Mouse (Mus musculus) heart, adult 2 months (tissue): ENCODE measurements around the gene Naa16. TPM values are rescaled to one million over a fixed set of nuclear protein-coding genes. Genes with fewer than 3 reads are reported as not detected.
A peak's percentile ranks its signal among the peaks of the same experiment; 100 is the strongest.

ENCODE experiments used
- DNase-seq, 2 experiments: peaks; one replicate each; pipeline ENCODE4 v3.0.0; 2021
- H3K27ac ChIP-seq: fragments of 200-600 bp; 2 replicates; pipeline ENCODE4 v1.8.1; 2022
- H3K27me3 ChIP-seq: fragments of 200-500 bp; 2 replicates; pipeline ENCODE4 v1.6.1; 2012; ENCODE audit warnings: mild to moderate bottlenecking, low read length, inconsistent platforms, mixed read lengths; ENCODE audit not compliant: control insufficient read depth, insufficient read depth
- H3K36me3 ChIP-seq: fragments of 200-500 bp; 2 replicates; pipeline ENCODE4 v1.6.1; 2012; ENCODE audit warnings: low read length, inconsistent platforms; ENCODE audit not compliant: control insufficient read depth, insufficient read depth
- H3K4me1 ChIP-seq: fragments of 200-500 bp; 2 replicates; pipeline ENCODE4 v1.6.1; 2011; ENCODE audit warnings: low read length; ENCODE audit not compliant: control insufficient read depth, insufficient read depth
- H3K4me3 ChIP-seq: fragments of 200-600 bp; 2 replicates; pipeline ENCODE4 v1.8.1; 2022
- H3K79me2 ChIP-seq: fragments of 200-500 bp; replicated peaks from 2 replicates; pipeline ENCODE4 v1.6.1; 2012; ENCODE audit warnings: mild to moderate bottlenecking, inconsistent platforms, low read length, moderate library complexity, mixed read lengths; ENCODE audit not compliant: control insufficient read depth, insufficient read depth
- H3K9ac ChIP-seq: fragments of 200-500 bp; 2 replicates; pipeline ENCODE4 v1.6.1; 2012; ENCODE audit warnings: low read depth, mild to moderate bottlenecking, control low read depth, inconsistent platforms, low read length, mixed read lengths
- CTCF ChIP-seq: fragments of 200-600 bp; IDR thresholded peaks from 2 replicates; pipeline ENCODE4 v1.8.1; 2022; ENCODE audit warnings: antibody characterized with exemption, mild to moderate bottlenecking, moderate library complexity
- EP300 ChIP-seq: fragments of 200-500 bp; IDR thresholded peaks from 2 replicates; pipeline ENCODE4 v1.6.1; 2011; ENCODE audit warnings: low read depth, low read length, control low read depth; ENCODE audit not compliant: insufficient read depth
- POLR2A ChIP-seq: fragments of 200-500 bp; IDR thresholded peaks from 2 replicates; pipeline ENCODE4 v1.6.1; 2011; ENCODE audit warnings: mild to moderate bottlenecking, low read depth, low read length, control low read depth; ENCODE audit not compliant: insufficient read depth
- WGBS: fragments of 180-500 bp; shearing (Covaris S2); methylation state at CpG from one replicate; pipeline ENCODE4 v1.1.7; 2018; 5-methylcytosine and 5-hydroxymethylcytosine counted together
- intact Hi-C: fragments of 180-260 bp; cut with DNase I; formaldehyde crosslinking; loops from one replicate; pipeline ENCODE4 v1.15.1; 2025
- polyA plus RNA-seq: library from polyadenylated mRNA; depleted of rRNA; stranded (reverse); fragments of >200 nt; gene quantifications from 2 replicates; pipeline ENCODE4 v1.2.3, GENCODE M21; 2012
- total RNA-seq, 2 experiments: library from RNA; stranded (reverse); gene quantifications; 2 replicates each; pipeline ENCODE4 v1.2.3; 2021

Gene Naa16
- total and polyA plus RNA-seq, 3 experiments: 1.8 to 9.7 (median 7.9) TPM

- Histone ChIP-seq H3K79me2 (no peaks in the 10 kb centered on the region), H3K27me3 (no peaks in the 10 kb centered on the region), H3K4me3 (peak overlapping the region; percentile 74), H3K9ac (peak overlapping the region; percentile 50), H3K27ac (peak overlapping the region; percentile 47), H3K4me1 (peaks cover 6% of the 10 kb centered on the region), H3K36me3 (peaks cover 15% of the 10 kb centered on the region)
- no peak for TF ChIP-seq EP300
- TF ChIP-seq CTCF: no peak
- no peak for TF ChIP-seq POLR2A
- no peak for DNase-seq
- WGBS: 55% methylated on average over 7 of the region's 7 CpGs
- intact Hi-C loops: loop anchor here (5.0 kb wide), 1 partner anchor 116 kb away; no protein-coding TSS in a partner anchor
These were observed 92.1 kb downstream of the Naa16 start for GRCm38 (mm10) chr14:79298314-79298992.

GRCm38 (mm10) chr14:79296836-79297235, 93.7 kb downstream of the Naa16 start:
- DNase-seq: no peak
- peaks cover 24% of the 10 kb centered on the region for H3K36me3 ChIP-seq
- H3K27me3 ChIP-seq: no peaks in the 10 kb centered on the region
- peak overlapping the region; percentile 43 for H3K9ac ChIP-seq
- peak overlapping the region; percentile 56 for H3K27ac ChIP-seq
- H3K79me2 ChIP-seq: no peaks in the 10 kb centered on the region
- WGBS: 52% methylated on average over 5 of the region's 5 CpGs
- intact Hi-C loops: loop anchor here (5.0 kb wide), 1 partner anchor 115 kb away; no protein-coding TSS in a partner anchor
- peaks cover 4% of the 10 kb centered on the region for H3K4me1 ChIP-seq
- H3K4me3 ChIP-seq: peak overlapping the region; percentile 74
- TF ChIP-seq POLR2A (peak; percentile 18; the same call in 1 of the 2 replicates), EP300 (no peak)

- no peaks in the 10 kb centered on the region for H3K27me3 ChIP-seq
- WGBS: 57% methylated on average over 7 of the region's 7 CpGs
- intact Hi-C loops: loop anchor here (5.0 kb wide), 1 partner anchor 114 kb away; no protein-coding TSS in a partner anchor
- peaks cover 24% of the 10 kb centered on the region for H3K36me3 ChIP-seq
- H3K4me1 ChIP-seq: peaks cover 4% of the 10 kb centered on the region
- H3K79me2 ChIP-seq: no peaks in the 10 kb centered on the region
- no peak for DNase-seq
- H3K4me3 ChIP-seq: peak overlapping the region; percentile 74
- peak overlapping the region; percentile 28; the same call in 1 of the 2 replicates for H3K9ac ChIP-seq
- TF ChIP-seq CTCF (no peak), POLR2A (no peak), EP300 (no peak)
- peak overlapping the region; percentile 56 for H3K27ac ChIP-seq
These were observed 94.4 kb downstream of the Naa16 start for GRCm38 (mm10) chr14:79296201-79296600.

- Histone ChIP-seq H3K79me2 (no peaks in the 10 kb centered on the region), H3K4me3 (no peak overlapping the region; the same call in 1 of the 2 replicates), H3K27me3 (no peaks in the 10 kb centered on the region), H3K4me1 (peaks cover 5% of the 10 kb centered on the region), H3K9ac (peak overlapping the region; percentile 2; the same call in 1 of the 2 replicates), H3K27ac (no peak overlapping the region; the same call in 1 of the 2 replicates), H3K36me3 (peaks cover 30% of the 10 kb centered on the region)
- WGBS: 69% methylated on average over 9 of the region's 9 CpGs
- DNase-seq: no peak
- intact Hi-C loops: loop anchor here (5.0 kb wide), 1 partner anchor 113 kb away; no protein-coding TSS in a partner anchor
- TF ChIP-seq POLR2A (no peak), CTCF (no peak), EP300 (no peak)
These were observed 95.0 kb downstream of the Naa16 start for GRCm38 (mm10) chr14:79295579-79295978.

- peak overlapping the region; percentile 34 for H3K27ac ChIP-seq
- intact Hi-C loops: loop anchor here (1.0 to 5.0 kb wide), 2 partner anchors 16 to 113 kb away; no protein-coding TSS in a partner anchor
- H3K4me1 ChIP-seq: peaks cover 7% of the 10 kb centered on the region
- peak overlapping the region; percentile 1 for H3K4me3 ChIP-seq
- TF ChIP-seq EP300 (no peak), CTCF (no peak), POLR2A (no peak)
- 60% methylated on average over 5 of the region's 5 CpGs for WGBS
- H3K27me3 ChIP-seq: no peaks in the 10 kb centered on the region
- DNase-seq: no peak
- no peaks in the 10 kb centered on the region for H3K79me2 ChIP-seq
- H3K36me3 ChIP-seq: peaks cover 31% of the 10 kb centered on the region
- H3K9ac ChIP-seq: no peak overlapping the region
These were observed 95.6 kb downstream of the Naa16 start for GRCm38 (mm10) chr14:79294950-79295349.
